Mouse (Mus musculus) embryonic facial prominence, embryonic 11.5 days (tissue): ENCODE data around the gene Eif2ak4. TPM values are rescaled to one million over a fixed set of nuclear protein-coding genes. Genes with fewer than 3 reads are reported as not detected.

Experiments used
- ATAC-seq: fragments of 200-750 bp; cut with Nextera tagmentation; replicated peaks from 2 replicates; pipeline ENCODE4 v1.8.0; 2017; ENCODE audit warnings: low read depth; ENCODE audit not compliant: insufficient number of reproducible peaks, low FRiP score, low TSS enrichment
- DNase-seq: peaks from one replicate; pipeline ENCODE4 v3.0.0-alpha.2; 2015; ENCODE audit warnings: low spot score
- H3K27ac ChIP-seq: fragments of 300-500 bp; sonication (generic); replicated peaks from 2 replicates; pipeline ENCODE4 v1.5.1; 2014; ENCODE audit warnings: mild to moderate bottlenecking, low read depth, low read length, control low read depth
- H3K27me3 ChIP-seq: fragments of 300-500 bp; sonication (generic); 2 replicates; pipeline ENCODE4 v1.6.1; 2014; ENCODE audit warnings: mild to moderate bottlenecking, low read length, moderate library complexity, mixed read lengths; ENCODE audit not compliant: control insufficient read depth, insufficient read depth
- H3K36me3 ChIP-seq: fragments of 300-500 bp; sonication (generic); replicated peaks from 2 replicates; pipeline ENCODE4 v1.6.1; 2014; ENCODE audit warnings: low read depth, mild to moderate bottlenecking, low read length, moderate library complexity, mixed read lengths; ENCODE audit not compliant: control insufficient read depth, insufficient read depth
- H3K4me1 ChIP-seq: fragments of 300-500 bp; sonication (generic); 2 replicates; pipeline ENCODE4 v1.6.1; 2014; ENCODE audit warnings: low read length, mixed read lengths; ENCODE audit not compliant: control insufficient read depth, insufficient read depth
- H3K4me2 ChIP-seq: fragments of 300-500 bp; sonication (generic); 2 replicates; pipeline ENCODE4 v1.6.1; 2014; ENCODE audit warnings: low read depth, mild to moderate bottlenecking, control low read depth, low read length, moderate library complexity
- H3K4me3 ChIP-seq: fragments of 300-500 bp; sonication (generic); 2 replicates; pipeline ENCODE4 v1.5.1; 2014; ENCODE audit warnings: low read depth, low read length, control low read depth
- H3K9ac ChIP-seq: fragments of 300-500 bp; sonication (generic); replicated peaks from 2 replicates; pipeline ENCODE4 v1.6.1; 2014; ENCODE audit warnings: mild to moderate bottlenecking, control low read depth, low read length
- H3K9me3 ChIP-seq: fragments of 300-500 bp; sonication (generic); replicated peaks from 2 replicates; pipeline ENCODE4 v1.6.1; 2016; ENCODE audit warnings: mild to moderate bottlenecking, low read length, inconsistent platforms, mixed read lengths; ENCODE audit not compliant: control insufficient read depth
- WGBS: fragments of 180-500 bp; shearing (Covaris S2); extraction: QIAGEN DNeasy Blood & Tissue Kit; methylation state at CpG from one replicate; pipeline ENCODE4 v1.1.7; 2014; 5-methylcytosine and 5-hydroxymethylcytosine counted together
- polyA plus RNA-seq: library from polyadenylated mRNA; unstranded; fragments of >200 nt; fragmentation: Nextera tagmentation; extraction: Ambion mirVana; gene quantifications from 2 replicates; pipeline ENCODE4 v1.2.1, GENCODE M21; 2014

Eif2ak4 gene
- polyA plus RNA-seq, 1 experiment from 2014 or later, result 11.6 TPM

DNA sequence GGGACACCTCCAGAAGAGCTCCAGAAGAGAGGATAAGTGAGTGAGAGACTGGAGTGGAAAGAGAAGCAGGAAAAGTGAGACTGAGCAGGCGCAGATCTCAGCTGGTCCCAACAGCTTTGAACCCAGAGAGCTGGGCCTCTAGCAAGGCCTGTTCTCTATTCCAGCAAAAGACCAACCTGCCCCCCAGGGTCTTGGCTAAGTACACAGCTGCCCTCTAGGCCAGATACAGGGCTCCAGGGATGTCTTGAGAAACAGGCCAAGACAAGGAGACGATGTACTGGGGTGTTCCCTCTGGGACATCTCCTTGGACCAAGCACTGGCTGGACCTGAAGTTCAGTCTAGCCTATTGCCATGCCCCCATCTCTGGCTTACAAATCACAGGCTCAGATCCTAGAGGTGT lies 111.8 kb downstream of the Eif2ak4 start:
- H3K4me3 ChIP-seq, result no peak overlapping the region
- no peaks in the 10 kb centered on the region for H3K27me3 ChIP-seq
- H3K4me1 ChIP-seq, result peaks cover 11% of the 10 kb centered on the region
- 88% methylated on average over 2 of the region's 2 CpGs for WGBS
- H3K36me3 ChIP-seq, result no peaks in the 10 kb centered on the region
- no peak for DNase-seq
- H3K4me2 ChIP-seq, result no peak overlapping the region
- H3K9me3 ChIP-seq, result no peaks in the 10 kb centered on the region
- H3K27ac ChIP-seq, result no peak overlapping the region
- no peak; the same call in 1 of the 2 replicates for ATAC-seq
- H3K9ac ChIP-seq, result no peak overlapping the region; the same call in 1 of the 2 replicates

DNA sequence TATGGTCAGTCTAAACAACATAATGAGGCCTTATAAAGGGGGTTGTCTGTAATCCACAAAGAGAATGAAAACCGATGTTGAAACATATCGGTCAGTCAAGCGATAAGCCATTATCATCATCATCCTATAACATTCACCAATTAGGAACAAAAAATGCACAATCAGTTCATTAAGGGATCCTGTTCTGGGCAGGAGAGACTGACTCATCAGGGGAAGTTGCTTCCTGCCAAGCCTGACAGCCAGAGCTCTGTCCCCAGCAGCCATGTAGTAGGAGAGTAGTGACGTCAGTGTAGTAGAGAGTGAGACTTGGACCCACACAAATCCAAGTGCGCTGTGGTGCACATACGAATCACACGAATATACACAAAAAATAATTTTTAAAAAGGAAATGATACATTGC lies 118.7 kb downstream of the Eif2ak4 start:
- Histone ChIP-seq H3K36me3 (no peaks in the 10 kb centered on the region), H3K4me2 (no peak overlapping the region), H3K27ac (no peak overlapping the region), H3K4me3 (no peak overlapping the region), H3K4me1 (no peaks in the 10 kb centered on the region; the same call in 1 of the 2 replicates), H3K27me3 (no peaks in the 10 kb centered on the region), H3K9me3 (no peaks in the 10 kb centered on the region), H3K9ac (no peak overlapping the region)
- 93% methylated on average over 7 of the region's 7 CpGs for WGBS
- ATAC-seq (no peak), DNase-seq (no peak)

DNA sequence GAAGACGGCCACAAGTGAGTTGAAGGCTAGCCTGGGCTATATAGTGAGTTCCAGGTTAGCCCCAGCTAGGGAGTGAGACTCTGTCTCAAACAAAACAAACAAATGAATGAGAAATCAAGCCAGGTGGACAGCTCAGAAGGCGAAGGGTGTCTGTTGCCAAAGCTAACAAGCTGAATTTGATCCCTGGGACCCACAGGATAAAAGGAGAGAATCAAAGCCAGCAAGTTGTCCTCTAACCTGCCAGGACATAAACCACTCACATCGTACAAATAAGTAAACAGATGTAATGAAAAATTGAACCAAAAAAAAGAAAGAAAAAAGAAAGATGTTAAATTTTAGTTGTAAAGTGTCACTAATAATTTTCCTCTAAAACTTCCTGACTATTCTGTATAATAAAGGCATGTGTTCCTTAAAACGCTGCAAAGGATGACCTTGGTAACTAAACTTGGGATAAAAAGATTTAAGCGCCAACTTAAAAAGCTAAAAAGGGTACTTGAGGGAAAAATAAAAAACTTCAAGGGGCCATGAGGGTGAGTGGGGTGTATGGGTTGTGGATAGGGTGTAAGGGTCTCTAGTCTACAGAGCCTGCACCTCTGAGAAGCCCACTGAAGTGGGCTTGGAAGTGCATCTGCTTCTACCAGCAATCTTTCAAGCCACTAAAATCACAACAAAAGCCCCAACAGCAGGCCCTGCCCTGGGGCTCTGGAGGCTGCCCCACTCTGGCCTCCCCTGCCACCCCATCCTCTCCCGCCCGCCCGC lies 121.4 kb downstream of the Eif2ak4 start:
- no peak overlapping the region for H3K4me2 ChIP-seq
- H3K27me3 ChIP-seq, result no peaks in the 10 kb centered on the region
- peak; percentile 12; the same call in 1 of the 2 replicates for ATAC-seq
- H3K4me3 ChIP-seq, result no peak overlapping the region
- 44% methylated on average over 8 of the region's 8 CpGs for WGBS
- peak overlapping the region; percentile 43 for H3K27ac ChIP-seq
- H3K9me3 ChIP-seq, result no peaks in the 10 kb centered on the region
- peak overlapping the region; percentile 60 for H3K9ac ChIP-seq
- H3K36me3 ChIP-seq, result no peaks in the 10 kb centered on the region
- no peak for DNase-seq
- H3K4me1 ChIP-seq, result no peaks in the 10 kb centered on the region; the same call in 1 of the 2 replicates

DNA sequence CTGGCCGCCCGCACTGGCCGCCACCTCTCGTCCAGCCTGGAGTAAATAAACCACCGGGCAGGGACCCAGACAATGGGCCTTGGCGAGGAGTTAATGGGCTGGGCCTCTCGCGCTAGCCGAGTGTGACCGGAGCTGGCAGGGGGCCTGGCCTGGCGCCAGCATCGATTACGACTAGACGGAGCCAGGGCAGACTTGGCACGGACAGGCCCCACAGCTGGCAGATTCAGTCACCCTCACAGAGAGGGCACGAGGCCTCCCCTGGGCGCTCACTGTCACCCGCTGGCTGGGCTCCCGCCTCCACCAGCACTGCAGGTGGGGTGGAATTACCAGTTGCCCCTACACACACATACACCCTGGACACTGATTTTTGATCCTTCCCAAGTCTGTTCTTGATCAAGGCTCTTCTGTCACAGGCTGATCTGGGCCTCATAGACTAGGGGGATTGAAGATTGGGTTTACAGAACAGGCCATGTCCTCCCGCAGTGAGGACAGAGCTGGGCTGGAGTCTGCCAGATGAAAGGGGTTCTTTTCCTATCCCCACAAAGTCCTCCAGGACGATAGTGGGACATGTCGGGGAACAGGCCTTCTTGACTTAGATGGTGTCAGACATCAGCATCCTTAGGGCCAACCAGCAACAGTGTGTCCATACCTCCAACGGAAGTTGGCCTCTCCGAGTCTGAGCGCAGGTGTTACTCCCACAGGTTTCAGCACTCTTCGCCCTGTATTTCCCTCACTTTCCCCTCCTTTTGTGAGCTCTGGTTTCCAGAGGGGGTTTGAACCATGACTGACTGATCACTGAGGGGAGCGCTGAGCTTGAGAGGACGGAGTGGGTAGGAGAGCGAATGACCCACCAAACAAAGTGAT lies 122.3 kb downstream of the Eif2ak4 start:
- H3K27me3 ChIP-seq, result no peaks in the 10 kb centered on the region
- no peaks in the 10 kb centered on the region for H3K9me3 ChIP-seq
- peak overlapping the region; percentile 60 for H3K9ac ChIP-seq
- DNase-seq (peak; percentile 62), ATAC-seq (peak; percentile 77)
- 34% methylated on average over 29 of the region's 29 CpGs for WGBS
- H3K4me1 ChIP-seq, result no peaks in the 10 kb centered on the region; the same call in 1 of the 2 replicates
- H3K36me3 ChIP-seq, result no peaks in the 10 kb centered on the region
- peak overlapping the region; percentile 43 for H3K27ac ChIP-seq
- no peak overlapping the region for H3K4me2 ChIP-seq
- H3K4me3 ChIP-seq, result no peak overlapping the region

DNA sequence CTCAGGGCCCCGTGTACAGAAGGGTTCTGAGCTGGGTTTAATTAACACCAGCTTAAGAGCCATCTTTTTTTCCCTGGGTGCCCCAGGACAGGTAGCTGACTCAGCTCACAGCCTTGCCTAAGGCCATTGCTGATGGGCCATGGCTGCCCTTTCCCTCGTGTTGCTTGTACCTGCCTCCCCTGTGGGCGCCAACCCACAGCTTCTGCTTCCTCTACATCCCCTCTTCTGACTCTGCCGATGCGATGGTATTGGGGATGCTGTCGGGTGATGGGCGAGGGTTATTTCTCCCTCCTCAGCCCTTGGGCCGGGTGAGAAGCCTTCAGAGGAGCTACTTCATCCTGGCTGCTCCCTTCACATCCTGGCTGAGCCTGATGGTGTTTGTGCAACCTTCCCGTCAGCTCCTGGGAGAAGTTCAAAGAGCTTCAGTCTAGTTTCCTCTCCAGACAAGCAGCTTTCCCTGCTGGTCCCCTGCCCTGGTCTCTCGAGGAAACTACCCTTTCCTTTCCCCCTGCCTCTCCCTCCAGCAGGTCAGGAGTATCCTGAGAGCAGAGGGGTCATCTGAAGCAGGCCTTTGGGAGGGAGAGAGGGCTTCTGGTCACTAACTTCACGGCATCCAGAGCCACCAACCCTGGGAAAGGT lies 123.5 kb downstream of the Eif2ak4 start:
- H3K4me1 ChIP-seq, result no peaks in the 10 kb centered on the region; the same call in 1 of the 2 replicates
- H3K9ac ChIP-seq, result no peak overlapping the region
- 49% methylated on average over 11 of the region's 11 CpGs for WGBS
- no peaks in the 10 kb centered on the region for H3K36me3 ChIP-seq
- DNase-seq (no peak), ATAC-seq (no peak)
- H3K9me3 ChIP-seq, result no peaks in the 10 kb centered on the region
- H3K27me3 ChIP-seq, result no peaks in the 10 kb centered on the region
- no peak overlapping the region for H3K4me2 ChIP-seq
- no peak overlapping the region for H3K4me3 ChIP-seq
- H3K27ac ChIP-seq, result no peak overlapping the region; the same call in 1 of the 2 replicates

DNA sequence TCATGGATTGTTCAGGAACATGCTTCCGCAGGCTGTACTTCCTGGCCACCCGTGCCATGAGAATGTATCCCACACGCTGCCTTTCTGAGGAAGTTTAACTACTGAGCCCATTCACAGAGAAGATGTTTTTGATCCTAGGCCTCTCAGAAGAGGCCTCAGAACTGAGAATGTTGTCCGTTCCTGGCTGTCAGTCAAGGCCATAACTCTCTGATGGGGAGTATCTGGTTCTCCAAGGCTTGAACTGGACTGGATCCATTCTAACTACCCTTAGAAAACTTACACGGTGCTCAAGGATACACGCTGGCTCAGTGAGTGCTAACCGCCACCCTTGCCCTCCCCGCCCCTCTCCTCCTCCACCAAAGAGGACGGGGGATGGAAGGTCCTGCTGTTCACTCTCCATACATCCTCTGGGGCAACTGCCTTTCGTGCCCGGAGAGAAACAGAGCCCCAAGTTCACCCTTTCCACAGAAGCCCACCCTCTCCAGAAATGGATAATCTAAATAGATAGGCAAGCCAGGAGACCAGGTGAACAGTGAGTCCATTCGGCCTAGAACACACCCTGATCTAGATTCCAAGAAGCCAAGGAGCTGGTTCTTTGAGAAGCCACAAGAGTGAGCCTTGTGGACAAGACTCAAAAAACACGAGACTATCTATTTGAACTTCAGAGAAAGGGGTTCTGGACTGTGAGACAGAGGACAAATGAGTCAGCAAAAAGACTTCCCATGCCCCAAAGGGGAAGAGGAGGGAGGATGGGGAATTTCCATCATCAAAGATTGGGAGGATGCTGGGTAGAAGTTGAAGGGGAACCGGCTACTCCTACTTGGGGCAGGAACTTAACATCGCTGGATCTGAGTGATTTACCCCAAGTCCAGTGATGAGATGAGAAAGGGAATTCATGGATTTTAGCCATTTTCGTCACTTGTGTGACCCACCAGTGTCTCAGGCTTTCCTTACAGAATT lies 124.3 kb downstream of the Eif2ak4 start:
- ATAC-seq (no peak), DNase-seq (no peak)
- H3K27me3 ChIP-seq, result no peaks in the 10 kb centered on the region
- H3K36me3 ChIP-seq, result no peaks in the 10 kb centered on the region
- no peak overlapping the region for H3K9ac ChIP-seq
- WGBS, result 80% methylated on average over 16 of the region's 16 CpGs
- no peak overlapping the region for H3K4me3 ChIP-seq
- no peak overlapping the region; the same call in 1 of the 2 replicates for H3K27ac ChIP-seq
- H3K4me1 ChIP-seq, result no peaks in the 10 kb centered on the region; the same call in 1 of the 2 replicates
- H3K9me3 ChIP-seq, result no peaks in the 10 kb centered on the region
- H3K4me2 ChIP-seq, result no peak overlapping the region
